Mouse (Mus musculus) embryonic facial prominence, embryonic 15.5 days (tissue): ENCODE data around the gene Gal3st4. TPM values are rescaled to one million over a fixed set of nuclear protein-coding genes. Genes with fewer than 3 reads are reported as not detected.

Experiments used
- ATAC-seq: fragments of 200-750 bp; cut with Nextera tagmentation; 2 replicates; pipeline ENCODE4 v1.8.0; 2017; ENCODE audit warnings: low read depth, moderate TSS enrichment; ENCODE audit not compliant: insufficient number of reproducible peaks, low FRiP score, low TSS enrichment
- H3K27ac ChIP-seq: fragments of 300-500 bp; sonication (generic); replicated peaks from 2 replicates; pipeline ENCODE4 v1.5.1; 2015; ENCODE audit warnings: mild to moderate bottlenecking, inconsistent platforms
- H3K27me3 ChIP-seq: fragments of 300-500 bp; sonication (generic); 2 replicates; pipeline ENCODE4 v1.6.1; 2015; ENCODE audit warnings: inconsistent platforms
- H3K36me3 ChIP-seq: fragments of 300-500 bp; sonication (generic); 2 replicates; pipeline ENCODE4 v1.6.1; 2015; ENCODE audit warnings: mild to moderate bottlenecking, inconsistent platforms
- H3K4me1 ChIP-seq: fragments of 300-500 bp; sonication (generic); 2 replicates; pipeline ENCODE4 v1.6.1; 2015; ENCODE audit warnings: inconsistent platforms
- H3K4me2 ChIP-seq: fragments of 300-500 bp; sonication (generic); replicated peaks from 2 replicates; pipeline ENCODE4 v1.6.1; 2015; ENCODE audit warnings: mild to moderate bottlenecking, inconsistent platforms
- H3K4me3 ChIP-seq: fragments of 300-500 bp; sonication (generic); replicated peaks from 2 replicates; pipeline ENCODE4 v1.5.1; 2015; ENCODE audit warnings: mild to moderate bottlenecking, inconsistent platforms
- H3K9ac ChIP-seq: fragments of 300-500 bp; sonication (generic); 2 replicates; pipeline ENCODE4 v1.6.1; 2015; ENCODE audit warnings: inconsistent platforms
- H3K9me3 ChIP-seq: fragments of 300-500 bp; sonication (generic); replicated peaks from 2 replicates; pipeline ENCODE4 v1.6.1; 2016; ENCODE audit warnings: inconsistent platforms
- WGBS: fragments of 180-500 bp; shearing (Covaris S2); methylation state at CpG from one replicate; pipeline ENCODE4 v1.1.7; 2015; 5-methylcytosine and 5-hydroxymethylcytosine counted together
- polyA plus RNA-seq: library from polyadenylated mRNA; unstranded; fragments of >200 nt; fragmentation: Nextera tagmentation; extraction: Ambion mirVana; gene quantifications from 2 replicates; pipeline ENCODE4 v1.2.1, GENCODE M21; 2015

The Gal3st4 gene
- polyA plus RNA-seq, 1 experiment from 2014 or later = 3.1 TPM

DNA sequence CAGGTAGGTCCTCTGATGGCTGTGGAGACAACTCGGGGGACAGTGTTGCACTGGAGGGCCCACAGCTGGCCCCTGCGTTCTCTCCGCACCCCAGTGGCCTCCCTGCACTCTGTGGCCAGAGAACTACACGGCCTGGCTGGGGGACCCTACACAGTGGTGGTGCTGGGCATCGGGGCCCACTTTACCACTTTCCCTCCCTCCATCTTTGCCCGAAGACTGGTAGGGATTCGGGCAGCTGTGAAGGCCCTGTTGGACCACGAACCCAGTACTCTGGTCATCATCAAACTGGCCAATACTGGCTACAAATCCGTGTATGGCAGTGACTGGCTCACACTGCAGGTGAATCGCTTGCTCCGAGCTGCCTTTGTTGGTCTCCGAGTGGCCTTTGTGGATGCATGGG is 21.5 kb downstream of the Gal3st4 start:
- no peak for ATAC-seq
- 81% methylated on average over 12 of the region's 12 CpGs for WGBS

DNA sequence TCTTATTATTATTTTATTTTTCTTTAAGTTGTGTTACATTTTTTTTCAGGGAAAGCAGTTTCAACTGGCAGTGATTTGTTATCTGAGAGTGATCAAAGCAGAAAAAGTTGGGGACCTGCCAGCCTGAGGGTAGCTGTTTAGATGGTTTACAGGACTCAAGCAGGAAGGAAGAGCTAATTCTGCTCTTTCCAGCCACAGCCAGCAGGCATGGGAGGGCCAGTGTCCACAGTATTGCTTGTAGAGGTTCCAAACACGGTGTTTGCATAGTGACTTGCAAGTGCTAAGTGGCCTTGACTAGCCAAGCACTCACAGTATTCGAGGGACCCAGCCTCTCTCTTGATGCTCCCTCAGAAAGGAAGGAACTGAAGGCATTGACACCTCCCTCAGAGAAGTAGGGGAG is 31.1 kb downstream of the Gal3st4 start:
- no peaks in the 10 kb centered on the region for H3K4me1 ChIP-seq
- no peaks in the 10 kb centered on the region for H3K27me3 ChIP-seq
- H3K27ac ChIP-seq = no peak overlapping the region
- no peak for ATAC-seq
- H3K36me3 ChIP-seq = no peaks in the 10 kb centered on the region
- no peak overlapping the region for H3K4me2 ChIP-seq
- no peak overlapping the region for H3K4me3 ChIP-seq
- 46% methylated on average over 2 of the region's 2 CpGs for WGBS
- H3K9me3 ChIP-seq = no peaks in the 10 kb centered on the region
- H3K9ac ChIP-seq = no peak overlapping the region

More for the DNA sequence above, 21.5 kb downstream of the Gal3st4 start:
- no peaks in the 10 kb centered on the region for H3K27me3 ChIP-seq
- H3K36me3 ChIP-seq = no peaks in the 10 kb centered on the region
- no peak overlapping the region for H3K9ac ChIP-seq
- no peaks in the 10 kb centered on the region for H3K9me3 ChIP-seq
- no peak overlapping the region for H3K4me3 ChIP-seq
- H3K4me1 ChIP-seq = peaks cover 7% of the 10 kb centered on the region
- no peak overlapping the region for H3K4me2 ChIP-seq
- H3K27ac ChIP-seq = no peak overlapping the region

GRCm38 (mm10) chr5:138234224-138234623 is 38.4 kb downstream of the Gal3st4 start:
- no peaks in the 10 kb centered on the region for H3K9me3 ChIP-seq
- no peak overlapping the region for H3K27ac ChIP-seq
- no peaks in the 10 kb centered on the region for H3K27me3 ChIP-seq
- no peaks in the 10 kb centered on the region for H3K36me3 ChIP-seq
- H3K4me2 ChIP-seq = no peak overlapping the region
- H3K4me1 ChIP-seq = no peaks in the 10 kb centered on the region
- no peak overlapping the region for H3K4me3 ChIP-seq
- H3K9ac ChIP-seq = no peak overlapping the region
- ATAC-seq = no peak

DNA sequence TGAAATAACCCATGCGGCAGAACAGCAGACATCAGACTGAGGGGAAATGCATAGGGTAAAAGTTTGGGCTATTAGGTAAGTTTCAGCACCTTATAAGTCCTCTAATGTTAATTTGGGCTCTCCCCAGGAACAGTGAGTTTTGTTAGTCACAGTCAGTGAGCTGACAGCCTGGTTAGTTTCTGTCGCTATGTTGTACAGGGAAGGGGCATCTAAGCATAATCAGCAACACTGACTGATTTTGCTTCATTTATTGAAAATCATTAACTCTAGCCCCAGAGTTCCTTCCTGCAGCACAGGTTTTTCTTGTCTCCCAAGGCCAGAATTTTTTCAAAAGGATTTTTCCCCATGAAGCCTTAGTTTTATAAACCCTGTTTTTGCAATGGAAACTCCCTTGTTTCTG is 38.9 kb downstream of the Gal3st4 start:
- no peaks in the 10 kb centered on the region for H3K9me3 ChIP-seq
- H3K4me3 ChIP-seq = no peak overlapping the region
- no peak for ATAC-seq
- H3K9ac ChIP-seq = no peak overlapping the region
- H3K36me3 ChIP-seq = no peaks in the 10 kb centered on the region
- no peaks in the 10 kb centered on the region for H3K27me3 ChIP-seq
- H3K27ac ChIP-seq = no peak overlapping the region
- WGBS = 80% methylated on average over 2 of the region's 2 CpGs
- H3K4me2 ChIP-seq = no peak overlapping the region
- no peaks in the 10 kb centered on the region for H3K4me1 ChIP-seq

GRCm38 (mm10) chr5:138229511-138229910 is 43.1 kb downstream of the Gal3st4 start:
- Histone ChIP-seq H3K9me3 (no peaks in the 10 kb centered on the region), H3K27ac (no peak overlapping the region), H3K4me2 (no peak overlapping the region), H3K4me1 (no peaks in the 10 kb centered on the region), H3K27me3 (no peaks in the 10 kb centered on the region), H3K36me3 (no peaks in the 10 kb centered on the region), H3K9ac (no peak overlapping the region), H3K4me3 (no peak overlapping the region)
- 88% methylated on average over 3 of the region's 3 CpGs for WGBS
- no peak for ATAC-seq

DNA sequence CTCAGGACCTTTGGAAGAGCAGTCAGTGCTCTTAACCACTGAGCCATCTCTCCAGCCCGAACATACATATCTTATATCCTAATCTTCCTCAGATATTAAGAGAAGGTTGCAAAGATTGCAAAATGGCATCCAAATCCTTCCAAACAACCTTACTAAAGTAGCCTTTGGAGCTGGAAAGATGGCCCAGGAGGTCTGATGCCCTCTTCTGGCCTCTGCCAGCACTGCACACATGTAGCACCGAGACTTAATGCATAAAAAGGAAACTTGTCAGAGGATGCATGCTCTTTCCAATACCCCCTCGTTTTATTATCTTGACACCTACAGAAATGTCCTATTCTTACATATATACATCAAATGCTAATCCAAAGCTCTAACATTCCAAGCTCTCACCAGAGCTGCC is 44.6 kb downstream of the Gal3st4 start:
- 59% methylated on average over 3 of the region's 3 CpGs for WGBS
- H3K9me3 ChIP-seq = no peaks in the 10 kb centered on the region
- no peaks in the 10 kb centered on the region for H3K4me1 ChIP-seq
- no peaks in the 10 kb centered on the region for H3K27me3 ChIP-seq
- no peak for ATAC-seq
- H3K27ac ChIP-seq = no peak overlapping the region
- no peak overlapping the region for H3K4me2 ChIP-seq
- H3K4me3 ChIP-seq = no peak overlapping the region
- no peak overlapping the region for H3K9ac ChIP-seq
- no peaks in the 10 kb centered on the region for H3K36me3 ChIP-seq

- no peak for ATAC-seq
- H3K4me3 ChIP-seq = no peak overlapping the region
- no peak overlapping the region for H3K9ac ChIP-seq
- no peak overlapping the region for H3K27ac ChIP-seq
- no peaks in the 10 kb centered on the region for H3K4me1 ChIP-seq
- WGBS = 49% methylated on average over 2 of the region's 2 CpGs
- H3K9me3 ChIP-seq = no peaks in the 10 kb centered on the region
- no peaks in the 10 kb centered on the region for H3K36me3 ChIP-seq
- H3K4me2 ChIP-seq = no peak overlapping the region
- H3K27me3 ChIP-seq = no peaks in the 10 kb centered on the region
These were observed 45.3 kb downstream of the Gal3st4 start for GRCm38 (mm10) chr5:138227367-138227766.

GRCm38 (mm10) chr5:138226491-138226890 is 46.1 kb downstream of the Gal3st4 start:
- no peak for ATAC-seq

DNA sequence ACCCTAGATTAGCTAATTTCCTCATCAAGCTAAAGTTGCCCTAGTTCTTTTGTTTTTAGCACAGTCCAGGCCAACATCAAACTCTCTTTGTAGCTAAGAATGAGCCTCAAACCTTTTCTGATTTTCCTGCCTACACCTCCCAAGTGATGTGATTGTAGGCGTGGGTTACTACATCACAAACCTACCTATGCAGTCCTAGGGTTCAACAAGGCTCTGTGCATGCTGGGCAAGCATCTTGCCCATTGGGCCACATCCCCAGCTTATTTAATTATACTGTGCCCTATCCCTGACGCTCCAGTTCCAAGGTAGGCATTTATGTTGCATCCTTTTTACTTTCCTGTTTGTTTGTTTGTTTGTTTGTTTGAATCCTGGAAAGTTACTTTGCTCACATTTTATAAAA is 46.9 kb downstream of the Gal3st4 start, which contains the start of gene Nxpe5:
Gene Nxpe5, plus strand, starts transcription at position 199 of the 400 bp plus-strand sequence.
- Histone ChIP-seq H3K9me3 (no peaks in the 10 kb centered on the region), H3K36me3 (no peaks in the 10 kb centered on the region), H3K27me3 (no peaks in the 10 kb centered on the region), H3K4me3 (no peak within 1 kb of the TSS), H3K27ac (no peak within 1 kb of the TSS), H3K4me2 (no peak within 1 kb of the TSS), H3K9ac (no peak within 1 kb of the TSS), H3K4me1 (no peaks in the 10 kb centered on the region)
- ATAC-seq = no peak
- 62% methylated on average over 2 of the region's 2 CpGs for WGBS

More at GRCm38 (mm10) chr5:138226491-138226890, 46.1 kb downstream of the Gal3st4 start:
- Histone ChIP-seq H3K9me3 (no peaks in the 10 kb centered on the region), H3K36me3 (no peaks in the 10 kb centered on the region), H3K27me3 (no peaks in the 10 kb centered on the region), H3K4me3 (no peak overlapping the region), H3K27ac (no peak overlapping the region), H3K9ac (no peak overlapping the region), H3K4me2 (no peak overlapping the region), H3K4me1 (no peaks in the 10 kb centered on the region)
- WGBS = 67% methylated on average over 4 of the region's 4 CpGs

- Histone ChIP-seq H3K4me1 (no peaks in the 10 kb centered on the region), H3K4me2 (no peak overlapping the region), H3K9ac (no peak overlapping the region), H3K36me3 (no peaks in the 10 kb centered on the region), H3K4me3 (no peak overlapping the region), H3K27me3 (no peaks in the 10 kb centered on the region), H3K27ac (no peak overlapping the region), H3K9me3 (no peaks in the 10 kb centered on the region)
- no peak for ATAC-seq
- WGBS = 51% methylated on average over 3 of the region's 3 CpGs
These were observed 49.4 kb downstream of the Gal3st4 start for GRCm38 (mm10) chr5:138223287-138223686.

GRCm38 (mm10) chr5:138222111-138222510 is 50.5 kb downstream of the Gal3st4 start:
- Histone ChIP-seq H3K4me1 (no peaks in the 10 kb centered on the region), H3K4me2 (no peak overlapping the region), H3K27ac (no peak overlapping the region), H3K9ac (no peak overlapping the region), H3K9me3 (no peaks in the 10 kb centered on the region), H3K4me3 (no peak overlapping the region), H3K27me3 (no peaks in the 10 kb centered on the region), H3K36me3 (no peaks in the 10 kb centered on the region)
- ATAC-seq = no peak
- WGBS = 24% methylated on average over 4 of the region's 4 CpGs

- Histone ChIP-seq H3K4me1 (no peaks in the 10 kb centered on the region), H3K4me3 (no peak overlapping the region), H3K36me3 (no peaks in the 10 kb centered on the region), H3K9me3 (0 out of 2 replicates have a peak, but pooled peaks cover 6% of the 10 kb centered on the region), H3K4me2 (no peak overlapping the region), H3K27ac (no peak overlapping the region), H3K9ac (no peak overlapping the region), H3K27me3 (no peaks in the 10 kb centered on the region)
- WGBS = 62% methylated on average over 2 of the region's 2 CpGs
- no peak for ATAC-seq
These were observed 52.8 kb downstream of the Gal3st4 start for GRCm38 (mm10) chr5:138219864-138220263.
